Mouse (Mus musculus) macrophage (primary cell): Measurements from ENCODE around the gene Slamf6. TPM values are rescaled to one million over a fixed set of nuclear protein-coding genes. Genes with fewer than 3 reads are reported as not detected.
"Not testable (repeated sequence)": the region's sequence is repeated elsewhere in the genome, so short reads cannot be mapped to it uniquely, and the experiment has no call there.

Source experiments
- H3K27ac ChIP-seq: fragments of 350-480 bp; formaldehyde crosslinking; 2 replicates; pipeline ENCODE4 v1.9.0; 2021
- H3K36me3 ChIP-seq: fragments of 350-480 bp; formaldehyde crosslinking; 2 replicates; pipeline ENCODE4 v1.9.0; 2021; ENCODE audit errors: inconsistent target
- H3K4me3 ChIP-seq: fragments of 350-480 bp; formaldehyde crosslinking; 2 replicates; pipeline ENCODE4 v1.9.0; 2021; ENCODE audit errors: inconsistent target
- H3K79me2 ChIP-seq: fragments of 350-480 bp; formaldehyde crosslinking; 2 replicates; pipeline ENCODE4 v1.9.0; 2021; ENCODE audit errors: inconsistent target
- WGBS: methylation state at CpG from one replicate; pipeline ENCODE4 v1.1.7; 2026; ENCODE audit warnings: inconsistent platforms; ENCODE audit not compliant: missing documents; 5-methylcytosine and 5-hydroxymethylcytosine counted together
- polyA plus RNA-seq: library from polyadenylated mRNA; stranded (reverse); fragments of 250-400 nt; gene quantifications from 3 replicates; pipeline ENCODE4 v1.2.4, GENCODE M21; 2018; ENCODE audit warnings: inconsistent platforms
- total RNA-seq, 78 experiments: library from RNA; depleted of rRNA; stranded (reverse); fragments of 250-400 nt; gene quantifications; 1 replicate in 9 of 78; 2 replicates in 24 of 78; 3 replicates in 43 of 78; 4 replicates in 2 of 78; pipeline ENCODE4 v1.2.4; 2018; ENCODE audit warnings: inconsistent platforms in 56 of 78

Gene Slamf6
- total RNA-seq (2018; cell fraction: chromatin; rRNA removed) = 1 to 10 TPM in 14 of 26 experiments, under 1 TPM in 5, not detected in 7; 0.33 to 4.8 (median 1.6) TPM
- 1 to 10 TPM in 13 of 26 experiments, under 1 TPM in 13; 0.24 to 4.1 (median 1.3) TPM for total RNA-seq (2018; cell fraction: cytosol; rRNA removed)
- 1 to 10 TPM in 15 of 26 experiments, under 1 TPM in 9, not detected in 2; 0.15 to 5.2 (median 1.9) TPM for total RNA-seq (2018; cell fraction: nucleus; rRNA removed)
- polyA plus RNA-seq = 0.65 to 1.0 TPM (median 0.91 TPM) in 3 replicates

DNA sequence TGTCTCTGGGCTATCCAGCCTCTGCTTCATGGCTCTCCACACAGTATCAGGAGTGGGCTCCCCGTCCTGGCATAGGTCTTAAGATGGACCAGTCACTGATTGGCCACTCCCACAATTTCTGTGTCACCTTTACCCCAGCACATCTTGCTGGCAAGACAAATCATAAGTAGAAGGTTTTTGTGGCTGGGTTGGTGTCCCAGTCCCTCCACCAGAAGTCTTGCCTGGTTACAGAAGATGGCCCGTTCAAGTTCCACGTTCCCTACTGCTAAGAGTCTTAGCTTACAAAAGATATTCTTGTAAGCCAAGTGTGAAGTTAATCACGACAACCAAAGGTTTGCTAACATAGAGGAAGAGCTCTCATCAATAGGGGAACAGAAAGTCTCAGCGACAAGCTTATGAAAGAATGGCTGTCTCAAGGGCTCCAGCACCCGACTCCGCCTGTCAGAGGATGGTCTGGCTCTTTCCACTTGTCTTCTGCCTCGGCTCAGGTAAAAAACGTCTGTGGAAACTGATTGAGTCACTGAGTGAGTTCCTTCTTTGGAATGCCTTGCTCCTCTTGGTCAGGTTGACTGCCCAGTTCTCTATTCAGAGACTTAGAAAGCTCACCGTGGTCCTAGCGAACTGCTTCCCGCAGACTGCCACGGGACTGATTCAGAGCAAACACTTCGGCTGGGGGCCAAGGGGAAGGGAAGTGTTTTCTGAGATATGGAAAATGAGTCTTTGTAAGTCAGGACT, at the start of gene Slamf6:
Gene Slamf6 (plus strand): TSS at position 211 of the 735 bp plus-strand sequence.
- H3K36me3 ChIP-seq = no peaks in the 10 kb centered on the region
- H3K27ac ChIP-seq = no peak within 1 kb of the TSS
- no peaks in the 10 kb centered on the region for H3K79me2 ChIP-seq
- H3K4me3 ChIP-seq = peak within 1 kb of the TSS; percentile 4; the same call in 1 of the 2 replicates
- 11% methylated on average over 14 of the region's 14 CpGs for WGBS

DNA sequence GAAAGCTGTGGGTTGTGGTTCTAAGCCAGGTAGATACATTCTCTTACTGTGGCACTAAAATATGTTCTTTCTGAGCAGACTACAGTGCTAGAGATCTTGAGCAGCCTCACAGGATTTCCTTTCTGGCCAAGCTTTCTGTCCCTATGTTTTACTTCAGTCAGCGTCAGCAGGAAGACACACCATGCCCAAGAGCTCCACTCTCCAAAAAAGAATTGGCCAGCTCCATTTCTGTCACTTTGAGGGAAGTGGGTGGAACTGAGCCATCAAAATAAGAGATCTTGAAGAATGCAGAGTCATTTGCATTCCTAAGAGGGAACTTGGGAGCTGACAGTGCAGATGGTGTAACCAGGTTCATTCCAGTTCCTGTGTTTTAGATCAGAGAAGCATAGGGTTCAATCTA, 30.3 kb upstream of the Slamf6 start:
- Histone ChIP-seq H3K4me3 (no peak overlapping the region), H3K36me3 (peaks cover 90% of the 10 kb centered on the region), H3K27ac (no peak overlapping the region), H3K79me2 (no peaks in the 10 kb centered on the region)
- WGBS = 82% methylated on average over 1 of the region's 1 CpGs

DNA sequence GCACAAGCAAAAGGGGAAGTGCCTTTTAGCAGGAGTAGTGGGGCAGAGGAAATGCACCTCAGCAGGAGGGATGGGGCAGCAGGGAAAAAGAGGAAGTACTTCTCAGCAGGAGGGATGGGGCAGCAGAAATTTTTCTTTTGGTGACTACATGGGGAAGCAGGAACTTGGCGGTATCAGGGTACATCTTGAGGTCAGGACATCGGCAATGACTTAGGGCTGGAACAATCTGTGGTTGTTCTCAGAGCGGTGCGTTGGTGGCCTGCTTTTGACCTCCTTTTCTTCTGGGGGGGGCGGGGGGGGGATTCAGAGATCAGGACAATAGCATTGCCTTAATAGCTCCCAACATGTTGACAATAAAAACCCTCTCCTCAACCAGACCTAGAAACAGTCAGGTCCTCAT, 22.0 kb upstream of the Slamf6 start, which contains the start of gene Gm10521:
Gene Gm10521 (plus strand): TSS at position 301 of the 400 bp plus-strand sequence.
- not testable (repeated sequence) for H3K27ac ChIP-seq, H3K79me2 ChIP-seq, H3K4me3 ChIP-seq
- peaks cover 68% of the 10 kb centered on the region for H3K36me3 ChIP-seq
- 93% methylated on average over 3 of the region's 5 CpGs for WGBS

GRCm38 (mm10) chr1:171904011-171904410, 13.3 kb upstream of the Slamf6 start:
- H3K79me2 ChIP-seq = no peaks in the 10 kb centered on the region
- H3K36me3 ChIP-seq = peaks cover 42% of the 10 kb centered on the region
- 94% methylated on average over 1 of the region's 1 CpGs for WGBS
- no peak overlapping the region for H3K4me3 ChIP-seq
- H3K27ac ChIP-seq = no peak overlapping the region

DNA sequence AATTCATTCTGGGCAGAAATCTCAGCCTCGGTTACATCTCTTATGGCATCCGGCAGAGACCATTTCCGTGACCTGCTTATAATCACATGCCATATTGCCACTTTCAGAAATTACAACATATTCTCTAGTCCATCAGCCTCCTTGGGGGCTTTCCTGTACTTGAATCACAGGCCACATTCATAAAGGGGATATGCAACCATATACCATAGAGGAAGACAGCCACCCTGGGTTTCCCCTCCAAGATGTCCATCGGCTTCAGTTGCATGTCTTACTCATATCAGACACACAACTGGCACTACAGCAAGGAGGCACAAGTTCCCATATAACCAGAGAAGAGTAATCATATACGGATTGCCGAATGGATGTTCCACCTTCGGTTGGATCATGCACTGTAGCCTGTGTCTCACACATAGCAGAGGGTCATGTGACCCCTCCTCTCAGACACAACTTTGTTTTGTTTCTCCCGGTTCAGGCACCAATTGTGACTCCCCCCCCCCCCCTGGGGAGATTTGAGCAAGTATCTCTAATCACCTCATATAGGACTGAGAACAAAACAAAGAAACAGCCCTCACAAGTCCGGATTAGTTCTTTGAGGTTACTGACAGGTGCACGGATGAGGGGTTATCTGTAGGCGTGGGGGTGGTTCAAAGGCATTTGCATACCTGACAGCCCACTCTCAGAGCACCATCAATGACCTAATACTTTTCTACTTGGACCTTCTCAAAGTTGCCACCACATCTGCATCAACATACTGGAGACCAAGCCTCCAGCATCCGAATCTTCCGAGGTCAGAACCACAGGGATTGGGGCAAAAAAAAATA, 1.5 kb upstream of the Slamf6 start:
- H3K79me2 ChIP-seq = no peaks in the 10 kb centered on the region
- WGBS = 84% methylated on average over 13 of the region's 13 CpGs
- no peak overlapping the region for H3K27ac ChIP-seq
- H3K4me3 ChIP-seq = no peak overlapping the region
- H3K36me3 ChIP-seq = no peaks in the 10 kb centered on the region

- H3K36me3 ChIP-seq = no peaks in the 10 kb centered on the region
- no peak overlapping the region for H3K27ac ChIP-seq
- no peaks in the 10 kb centered on the region for H3K79me2 ChIP-seq
- 69% methylated on average over 12 of the region's 12 CpGs for WGBS
- H3K4me3 ChIP-seq = no peak overlapping the region
Observed at GRCm38 (mm10) chr1:171918136-171918920, 1.0 kb downstream of the Slamf6 start.

DNA sequence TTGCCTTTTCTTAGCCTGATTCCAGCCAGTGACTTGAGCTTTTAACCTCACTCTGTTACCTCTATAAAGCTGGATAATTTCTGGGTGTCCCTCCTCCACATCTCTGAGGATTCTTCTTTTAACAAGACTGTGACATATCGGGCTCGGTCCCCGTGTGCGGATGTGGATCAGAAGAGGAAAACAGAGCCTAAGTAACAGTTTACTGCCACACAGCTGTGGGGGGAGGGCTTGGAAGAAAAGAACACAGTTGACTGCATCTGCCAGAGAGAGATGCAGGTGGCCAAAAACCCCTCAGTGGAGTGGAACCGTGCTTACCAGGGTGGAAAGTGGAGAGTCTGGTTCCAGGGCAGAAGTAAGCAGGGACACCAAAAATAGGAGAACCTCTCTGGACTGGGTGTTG, 1.9 kb downstream of the Slamf6 start:
- Histone ChIP-seq H3K4me3 (no peak overlapping the region), H3K79me2 (no peaks in the 10 kb centered on the region), H3K27ac (no peak overlapping the region), H3K36me3 (no peaks in the 10 kb centered on the region)
- WGBS = 88% methylated on average over 5 of the region's 5 CpGs

DNA sequence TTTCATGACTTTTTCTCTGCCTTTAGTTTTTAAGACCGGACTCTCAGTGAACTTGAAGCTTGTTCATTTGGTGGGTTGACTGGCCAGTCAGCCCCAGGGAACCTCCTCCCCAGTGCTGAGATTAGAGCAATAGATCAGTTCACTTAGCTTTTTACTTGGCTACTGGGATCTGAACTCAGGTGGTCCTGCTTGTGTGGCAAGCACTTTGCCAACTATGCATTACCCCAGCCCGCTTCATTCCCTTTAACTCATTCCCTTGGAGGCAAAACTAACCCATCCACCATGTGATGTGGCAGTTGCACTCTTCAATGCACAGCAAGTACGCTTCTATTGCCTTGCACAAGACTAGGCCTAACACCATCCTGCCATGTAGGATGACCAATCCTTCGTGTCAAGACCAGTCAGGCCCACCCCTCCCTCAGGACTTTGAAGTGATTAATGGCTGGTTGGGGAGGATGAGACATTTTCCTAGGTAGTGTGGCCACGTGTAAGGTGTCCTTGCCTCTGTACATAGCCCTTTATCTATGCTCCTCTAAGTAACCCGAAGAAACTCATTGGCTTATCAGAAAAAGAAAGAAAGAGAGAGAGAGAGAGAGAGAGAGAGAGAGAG, 2.7 kb downstream of the Slamf6 start:
- Histone ChIP-seq H3K4me3 (no peak overlapping the region), H3K27ac (no peak overlapping the region), H3K36me3 (no peaks in the 10 kb centered on the region), H3K79me2 (no peaks in the 10 kb centered on the region)
- WGBS = 91% methylated on average over 5 of the region's 6 CpGs

DNA sequence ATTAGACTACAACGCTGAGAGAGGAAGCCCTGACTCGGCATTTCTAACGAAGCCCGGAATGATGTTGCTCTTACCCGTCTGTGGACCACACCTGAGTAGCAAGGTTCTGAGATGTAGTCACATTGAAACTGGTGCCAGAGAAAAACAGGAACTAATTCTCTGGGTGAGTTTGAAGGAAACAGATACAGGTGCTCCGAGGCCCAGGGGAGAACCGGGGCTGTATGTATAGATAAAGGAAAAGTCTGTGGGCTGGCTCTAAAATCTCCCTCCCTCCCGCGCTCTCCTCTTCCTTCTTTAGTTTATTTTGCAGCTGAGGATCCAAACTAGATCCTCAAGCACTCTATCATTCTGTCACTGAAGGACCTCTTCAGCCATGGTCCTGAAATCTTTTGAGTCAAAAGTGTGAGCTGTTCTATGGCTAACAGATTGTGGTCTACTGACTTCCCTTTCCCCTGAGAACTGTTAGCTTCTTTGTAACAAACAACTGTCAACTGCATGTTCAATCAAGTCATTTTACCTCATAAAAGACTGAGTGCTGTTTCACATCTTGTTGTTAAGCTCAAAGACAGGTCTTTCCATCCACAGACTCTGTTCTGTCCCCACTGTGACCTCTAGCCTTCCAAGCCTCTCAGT, 3.8 kb downstream of the Slamf6 start:
- Histone ChIP-seq H3K36me3 (no peaks in the 10 kb centered on the region), H3K79me2 (no peaks in the 10 kb centered on the region), H3K4me3 (no peak overlapping the region), H3K27ac (no peak overlapping the region)
- 18% methylated on average over 9 of the region's 9 CpGs for WGBS

DNA sequence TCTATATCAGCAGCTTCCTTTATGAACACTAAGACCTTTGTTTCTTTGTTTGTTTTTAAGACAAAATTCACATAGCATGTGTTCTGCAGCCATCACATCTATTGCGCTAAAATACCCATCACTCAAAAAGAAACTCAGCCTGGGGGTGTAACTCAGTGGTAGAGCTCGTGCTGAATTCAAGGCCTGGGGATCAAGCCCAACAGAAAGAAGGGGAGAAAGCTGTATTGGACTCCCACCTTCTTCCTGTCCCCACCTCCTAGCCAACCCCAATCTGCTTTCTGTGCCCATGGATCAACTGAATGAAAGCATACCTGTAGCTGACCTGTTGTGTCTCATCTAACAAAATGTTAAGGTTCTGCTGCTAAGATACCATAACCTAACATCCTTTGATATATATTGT, 4.3 kb downstream of the Slamf6 start:
- H3K36me3 ChIP-seq = no peaks in the 10 kb centered on the region
- WGBS = 80% methylated on average over 2 of the region's 2 CpGs
- H3K4me3 ChIP-seq = no peak overlapping the region
- H3K27ac ChIP-seq = no peak overlapping the region
- no peaks in the 10 kb centered on the region for H3K79me2 ChIP-seq

DNA sequence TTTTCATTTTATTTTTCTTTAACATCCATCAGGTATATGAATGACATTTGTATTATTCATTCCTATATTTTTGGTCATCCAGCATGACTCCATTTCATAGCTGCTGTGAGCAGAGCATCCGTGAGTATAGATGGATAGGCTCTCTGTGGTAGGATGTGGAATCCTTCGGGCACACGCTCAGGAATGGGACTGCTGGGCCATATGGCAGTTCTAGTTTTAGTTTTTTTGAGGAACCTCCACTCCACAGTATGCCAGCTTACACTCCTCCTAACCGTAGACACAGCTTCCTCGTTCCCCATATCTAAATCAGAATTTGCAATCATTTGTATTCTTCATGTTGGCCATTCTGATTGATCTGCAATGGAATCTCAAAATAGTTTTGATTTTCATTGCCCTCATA, 5.5 kb downstream of the Slamf6 start:
- Histone ChIP-seq H3K79me2 (no peaks in the 10 kb centered on the region), H3K36me3 (no peaks in the 10 kb centered on the region), H3K27ac (no peak overlapping the region), H3K4me3 (no peak overlapping the region)
- 90% methylated on average over 5 of the region's 5 CpGs for WGBS

DNA sequence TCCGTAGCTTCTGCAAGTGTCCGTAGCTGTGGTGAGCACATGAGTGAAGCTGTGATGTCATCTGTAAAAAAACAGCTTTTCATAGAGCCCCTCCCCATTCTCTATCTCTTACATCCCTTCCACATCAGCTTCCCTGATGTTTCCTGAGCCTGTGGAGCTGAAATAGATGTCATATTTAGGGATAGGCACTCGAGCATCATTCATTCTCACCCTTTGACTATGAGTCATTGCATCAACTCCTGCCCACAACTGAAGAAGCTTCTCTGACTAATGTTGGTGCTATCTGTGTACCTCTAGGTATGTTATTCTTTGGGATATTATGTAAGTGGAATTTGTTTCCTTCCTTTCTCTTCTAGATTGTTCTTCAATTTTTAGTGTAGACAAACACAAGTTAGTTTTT, 7.6 kb downstream of the Slamf6 start:
- Histone ChIP-seq H3K27ac (no peak overlapping the region), H3K4me3 (no peak overlapping the region), H3K79me2 (no peaks in the 10 kb centered on the region), H3K36me3 (no peaks in the 10 kb centered on the region)
- 94% methylated on average over 3 of the region's 3 CpGs for WGBS

DNA sequence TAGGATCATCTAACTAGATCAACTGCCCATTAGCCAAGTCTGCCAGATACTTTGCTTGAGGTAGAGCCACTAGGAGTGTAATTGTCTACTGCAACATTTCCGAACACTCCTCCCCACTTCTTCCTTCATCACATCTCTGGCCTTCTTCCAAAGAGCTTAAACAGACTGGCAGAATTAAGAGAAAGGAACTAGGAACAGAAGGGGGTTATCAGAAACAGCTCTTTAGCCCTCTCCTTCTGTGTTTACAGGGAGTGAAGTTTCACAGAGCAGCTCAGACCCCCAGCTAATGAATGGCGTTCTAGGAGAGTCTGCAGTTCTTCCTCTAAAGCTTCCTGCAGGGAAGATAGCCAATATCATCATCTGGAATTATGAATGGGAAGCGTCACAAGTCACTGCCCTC, 16.5 kb downstream of the Slamf6 start:
- Histone ChIP-seq H3K36me3 (no peaks in the 10 kb centered on the region), H3K27ac (no peak overlapping the region), H3K79me2 (no peaks in the 10 kb centered on the region), H3K4me3 (no peak overlapping the region)
- 59% methylated on average over 3 of the region's 3 CpGs for WGBS
